Mouse (Mus musculus) ZHBTc4 (cell line): ENCODE measurements around the gene Rbpjl.

Experiments used
- DNase-seq: peaks from one replicate; pipeline ENCODE4 v3.0.0-alpha.2; 2011; ENCODE audit warnings: low read depth, low spot score

The Rbpjl gene

GRCm38 (mm10) chr2:164393126-164393525 is 9.8 kb upstream of the Rbpjl start:
- DNase-seq, result peak; percentile 60

- no peak for DNase-seq
Measured at GRCm38 (mm10) chr2:164396076-164396475, 6.9 kb upstream of the Rbpjl start.

GRCm38 (mm10) chr2:164396911-164397310 is 6.0 kb upstream of the Rbpjl start:
- DNase-seq, result peak; percentile 73

- DNase-seq, result no peak
Measured at GRCm38 (mm10) chr2:164403396-164404081, 598 bp downstream of the Rbpjl start.

GRCm38 (mm10) chr2:164404082-164404990 is 1.4 kb downstream of the Rbpjl start:
- DNase-seq, result peak; percentile 63

GRCm38 (mm10) chr2:164405060-164405459 is 2.1 kb downstream of the Rbpjl start, which contains the start of gene Matn4:
Matn4 (minus strand) TSS chr2:164405160.
- no peak for DNase-seq

GRCm38 (mm10) chr2:164405519-164405918 is 2.6 kb downstream of the Rbpjl start:
- DNase-seq, result no peak

GRCm38 (mm10) chr2:164407708-164408107 is 4.8 kb downstream of the Rbpjl start:
- peak; percentile 88 for DNase-seq

GRCm38 (mm10) chr2:164414167-164414566 is 11.2 kb downstream of the Rbpjl start:
- DNase-seq, result peak; percentile 77

- no peak for DNase-seq
Measured at GRCm38 (mm10) chr2:164414581-164414980, 11.6 kb downstream of the Rbpjl start.

GRCm38 (mm10) chr2:164417198-164417597 is 14.3 kb downstream of the Rbpjl start:
- DNase-seq, result peak; percentile 70

- peak; percentile 61 for DNase-seq
Measured at GRCm38 (mm10) chr2:164418308-164418875, 15.5 kb downstream of the Rbpjl start.

- DNase-seq, result peak; percentile 39
Measured at GRCm38 (mm10) chr2:164419489-164419888, 16.5 kb downstream of the Rbpjl start.

- DNase-seq, result no peak
Measured at GRCm38 (mm10) chr2:164421306-164421705, 18.4 kb downstream of the Rbpjl start.

- no peak for DNase-seq
Measured at GRCm38 (mm10) chr2:164421979-164422378, 19.0 kb downstream of the Rbpjl start.

GRCm38 (mm10) chr2:164422675-164423393 is 19.9 kb downstream of the Rbpjl start:
- DNase-seq, result no peak

- no peak for DNase-seq
Measured at GRCm38 (mm10) chr2:164423464-164423863, 20.5 kb downstream of the Rbpjl start.

GRCm38 (mm10) chr2:164424406-164424805 is 21.5 kb downstream of the Rbpjl start:
- DNase-seq, result no peak

GRCm38 (mm10) chr2:164425401-164425800 is 22.5 kb downstream of the Rbpjl start:
- DNase-seq, result no peak

- DNase-seq, result peak; percentile 85
Measured at GRCm38 (mm10) chr2:164426121-164426520, 23.2 kb downstream of the Rbpjl start.

GRCm38 (mm10) chr2:164426952-164427351 is 24.0 kb downstream of the Rbpjl start:
- no peak for DNase-seq

GRCm38 (mm10) chr2:164428451-164428850 is 25.5 kb downstream of the Rbpjl start:
- DNase-seq, result peak; percentile 78
